Mouse (Mus musculus): ENCODE results near the gene Rap1gap2. TPM values are rescaled to one million over a fixed set of nuclear protein-coding genes. Genes with fewer than 3 reads are reported as not detected.
A peak's percentile ranks its signal among the peaks of the same experiment; 100 is the strongest.

Rap1gap2 gene
- polyA plus RNA-seq, 1 experiment from 2014 or later = 3.4 TPM

DNA sequence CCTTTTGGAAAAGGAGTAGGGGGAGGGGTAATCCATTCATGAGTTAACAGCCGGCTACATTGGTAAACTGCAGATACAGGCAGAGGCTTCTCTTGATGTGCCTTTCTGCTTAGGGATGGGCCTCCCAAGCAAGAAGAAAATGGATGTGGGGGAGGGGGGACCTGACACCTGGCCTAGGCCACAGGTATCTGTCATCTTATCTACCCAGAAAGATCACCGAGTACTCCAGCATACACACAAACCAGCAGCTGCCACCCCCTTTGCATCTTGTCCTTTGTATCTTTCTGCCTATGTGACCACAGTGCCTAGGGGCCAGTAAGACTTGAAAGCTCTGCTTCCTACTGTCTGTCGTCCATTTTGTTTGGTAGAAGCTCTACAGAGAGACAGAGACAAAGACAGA lies 79.0 kb downstream of the Rap1gap2 start:
- Histone ChIP-seq H3K27me3 (replicated peaks; ENCODE audit: control insufficient read depth, insufficient read depth, low read length) (no peaks in the 10 kb centered on the region), H3K9me3 (ENCODE audit: control insufficient read depth, low read length) (no peaks in the 10 kb centered on the region), H3K4me3 (ENCODE audit: low read depth, low read length) (no peak overlapping the region), H3K4me2 (ENCODE audit: low read depth, low read length) (no peak overlapping the region), H3K9ac (ENCODE audit: low read depth, low read length) (no peak overlapping the region), H3K4me1 (ENCODE audit: control insufficient read depth, insufficient read depth, low read length) (peaks cover 3% of the 10 kb centered on the region; the same call in 1 of the 2 replicates), H3K27ac (replicated peaks; ENCODE audit: low read depth, low read length) (no peak overlapping the region), H3K36me3 (ENCODE audit: control insufficient read depth, insufficient read depth, low read length) (no peaks in the 10 kb centered on the region)
- WGBS = 21% methylated on average over 3 of the region's 3 CpGs
- DNase-seq (ENCODE audit: low spot score) (no peak), ATAC-seq (ENCODE audit: low read depth) (no peak)

DNA sequence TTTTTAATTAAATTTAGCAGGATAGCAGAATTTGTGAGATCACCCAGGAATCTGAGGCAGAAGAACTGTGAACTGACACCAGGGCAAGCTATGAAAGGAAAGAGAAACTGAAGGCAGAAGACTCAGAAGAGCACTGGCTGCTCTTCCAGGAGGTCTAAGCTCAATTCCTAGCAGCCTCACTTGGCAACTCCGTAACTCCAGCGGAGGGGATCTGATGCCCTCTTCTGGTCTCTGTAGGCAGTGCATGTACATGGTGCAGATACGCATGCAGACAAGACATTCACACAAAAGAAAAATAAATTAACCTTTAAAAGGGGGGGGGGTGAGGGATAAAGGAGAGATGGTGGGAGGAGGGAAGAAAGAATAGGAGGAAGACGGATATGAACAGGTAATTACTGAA lies 80.9 kb downstream of the Rap1gap2 start:
- 64% methylated on average over 4 of the region's 4 CpGs for WGBS

DNA sequence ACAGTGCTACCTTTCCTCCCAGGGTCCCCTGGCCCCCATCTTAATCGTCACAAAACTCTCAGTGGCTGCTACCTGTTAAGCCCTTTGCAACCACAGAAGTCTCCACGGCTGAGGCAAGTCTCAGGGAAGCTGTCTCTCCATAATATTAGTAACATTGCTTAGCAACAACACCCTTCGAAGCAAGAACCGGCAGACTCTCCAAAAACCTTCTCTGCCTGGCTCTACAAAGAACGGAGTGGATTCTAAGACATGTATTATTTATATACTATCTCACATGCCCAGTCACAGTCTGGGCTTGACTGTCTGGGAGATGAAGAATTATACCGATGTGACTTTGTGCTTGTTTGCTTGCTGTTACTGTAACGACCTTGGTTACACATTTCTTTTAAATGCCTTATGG lies 83.2 kb downstream of the Rap1gap2 start:
- Histone ChIP-seq H3K27me3 (replicated peaks; ENCODE audit: control insufficient read depth, insufficient read depth, low read length) (peaks cover 23% of the 10 kb centered on the region), H3K4me2 (ENCODE audit: low read depth, low read length) (peak overlapping the region; percentile 52; the same call in 1 of the 2 replicates), H3K9me3 (ENCODE audit: control insufficient read depth, low read length) (no peaks in the 10 kb centered on the region), H3K27ac (replicated peaks; ENCODE audit: low read depth, low read length) (peak overlapping the region; percentile 71; the same call in 1 of the 2 replicates), H3K36me3 (ENCODE audit: control insufficient read depth, insufficient read depth, low read length) (no peaks in the 10 kb centered on the region), H3K4me3 (ENCODE audit: low read depth, low read length) (no peak overlapping the region), H3K9ac (ENCODE audit: low read depth, low read length) (no peak overlapping the region), H3K4me1 (ENCODE audit: control insufficient read depth, insufficient read depth, low read length) (peaks cover 7% of the 10 kb centered on the region; the same call in 1 of the 2 replicates)
- ATAC-seq (ENCODE audit: low read depth) = no peak
- no peak for DNase-seq (ENCODE audit: low spot score)
- WGBS = 58% methylated on average over 7 of the region's 7 CpGs

More for the DNA sequence above, 80.9 kb downstream of the Rap1gap2 start:
- Histone ChIP-seq H3K36me3 (ENCODE audit: control insufficient read depth, insufficient read depth, low read length) (no peaks in the 10 kb centered on the region), H3K4me1 (ENCODE audit: control insufficient read depth, insufficient read depth, low read length) (peaks cover 7% of the 10 kb centered on the region; the same call in 1 of the 2 replicates), H3K4me2 (ENCODE audit: low read depth, low read length) (no peak overlapping the region), H3K4me3 (ENCODE audit: low read depth, low read length) (no peak overlapping the region), H3K27ac (replicated peaks; ENCODE audit: low read depth, low read length) (no peak overlapping the region), H3K9ac (ENCODE audit: low read depth, low read length) (no peak overlapping the region), H3K27me3 (replicated peaks; ENCODE audit: control insufficient read depth, insufficient read depth, low read length) (peaks cover 3% of the 10 kb centered on the region; the same call in 1 of the 2 replicates), H3K9me3 (ENCODE audit: control insufficient read depth, low read length) (no peaks in the 10 kb centered on the region)
- DNase-seq (ENCODE audit: low spot score) (no peak), ATAC-seq (ENCODE audit: low read depth) (no peak)

DNA sequence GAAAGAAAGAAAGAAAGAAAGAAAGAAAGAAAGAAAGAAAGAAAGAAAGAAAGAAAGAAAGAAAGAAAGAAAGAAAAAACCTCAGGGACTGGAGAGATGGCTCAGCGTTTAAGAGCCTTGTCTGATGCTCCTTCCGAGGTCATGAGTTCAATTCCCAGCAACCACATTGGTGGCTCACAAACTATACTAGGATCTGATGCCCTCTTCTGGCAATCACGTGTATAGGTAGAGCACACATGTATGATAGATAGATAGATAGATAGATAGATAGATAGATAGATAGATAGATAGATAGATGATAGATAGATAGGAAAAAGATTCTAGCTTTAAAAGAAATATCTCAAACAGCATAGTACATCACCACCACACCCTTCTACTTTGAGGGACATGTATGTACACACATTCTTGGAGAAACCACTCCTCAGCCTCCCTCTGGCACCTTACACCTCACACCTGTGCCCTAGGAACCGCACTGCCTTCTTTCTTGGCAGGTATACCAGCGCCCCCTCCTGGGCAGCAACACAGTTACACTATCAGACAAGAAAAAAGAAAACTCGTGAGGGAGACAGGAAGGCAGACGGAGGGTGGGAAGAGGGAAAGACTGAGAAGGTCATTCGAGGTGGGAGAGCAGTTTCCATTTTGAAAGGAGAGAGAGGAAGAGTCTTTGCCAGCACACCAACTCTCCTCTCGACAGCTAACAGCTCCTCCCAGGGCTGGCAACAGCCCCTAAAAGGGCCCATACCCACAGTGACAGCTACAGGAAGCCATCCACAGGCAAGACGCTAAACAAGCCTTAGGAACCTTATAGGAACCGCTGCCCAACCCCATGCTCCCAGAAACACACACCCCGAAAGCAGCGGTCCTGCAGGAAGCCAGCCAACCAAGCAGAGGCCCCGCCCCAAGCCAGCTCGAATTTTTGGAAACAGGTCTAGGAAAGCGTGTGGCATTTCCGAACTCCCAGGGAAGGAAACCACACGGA lies 84.2 kb downstream of the Rap1gap2 start:
- Histone ChIP-seq H3K4me2 (ENCODE audit: low read depth, low read length) (peak overlapping the region; percentile 52), H3K9ac (ENCODE audit: low read depth, low read length) (peak overlapping the region; percentile 34; the same call in 1 of the 2 replicates), H3K9me3 (ENCODE audit: control insufficient read depth, low read length) (no peaks in the 10 kb centered on the region), H3K4me1 (ENCODE audit: control insufficient read depth, insufficient read depth, low read length) (peaks cover 11% of the 10 kb centered on the region), H3K4me3 (ENCODE audit: low read depth, low read length) (peak overlapping the region; percentile 15; the same call in 1 of the 2 replicates), H3K36me3 (ENCODE audit: control insufficient read depth, insufficient read depth, low read length) (no peaks in the 10 kb centered on the region), H3K27ac (replicated peaks; ENCODE audit: low read depth, low read length) (peak overlapping the region; percentile 71; the same call in 1 of the 2 replicates), H3K27me3 (replicated peaks; ENCODE audit: control insufficient read depth, insufficient read depth, low read length) (peaks cover 29% of the 10 kb centered on the region)
- DNase-seq (ENCODE audit: low spot score) = peak; percentile 62
- 13% methylated on average over 17 of the region's 18 CpGs for WGBS
- ATAC-seq (ENCODE audit: low read depth) = 0 out of 2 replicates have a peak, but pooled peaks have one; percentile 21

DNA sequence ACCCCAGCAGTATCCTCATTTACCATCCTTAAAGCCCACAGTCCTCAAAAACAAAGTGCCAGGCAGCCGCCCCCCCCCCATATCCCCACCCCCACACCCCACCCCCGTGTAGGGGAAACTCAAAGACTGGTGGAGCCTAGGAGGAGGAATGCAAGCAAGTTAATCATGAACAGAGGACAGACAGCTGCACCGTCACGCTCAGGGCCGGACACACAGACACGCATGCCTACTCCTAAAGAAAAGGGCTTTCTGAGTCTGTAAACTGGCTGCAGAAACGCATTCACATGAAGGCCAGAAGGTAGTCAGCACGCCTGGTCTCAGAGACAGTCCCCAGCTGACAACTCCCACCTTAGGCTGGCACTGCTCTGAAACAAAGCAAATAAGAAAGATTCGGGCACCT lies 85.1 kb downstream of the Rap1gap2 start:
- peaks cover 12% of the 10 kb centered on the region for H3K4me1 ChIP-seq (ENCODE audit: control insufficient read depth, insufficient read depth, low read length)
- DNase-seq (ENCODE audit: low spot score) (no peak), ATAC-seq (ENCODE audit: low read depth) (no peak)
- H3K27ac ChIP-seq (replicated peaks; ENCODE audit: low read depth, low read length) = no peak overlapping the region
- H3K27me3 ChIP-seq (replicated peaks; ENCODE audit: control insufficient read depth, insufficient read depth, low read length) = peaks cover 31% of the 10 kb centered on the region
- H3K36me3 ChIP-seq (ENCODE audit: control insufficient read depth, insufficient read depth, low read length) = no peaks in the 10 kb centered on the region
- H3K4me3 ChIP-seq (ENCODE audit: low read depth, low read length) = no peak overlapping the region
- H3K9me3 ChIP-seq (ENCODE audit: control insufficient read depth, low read length) = no peaks in the 10 kb centered on the region
- H3K4me2 ChIP-seq (ENCODE audit: low read depth, low read length) = no peak overlapping the region
- 52% methylated on average over 9 of the region's 9 CpGs for WGBS
- H3K9ac ChIP-seq (ENCODE audit: low read depth, low read length) = no peak overlapping the region

DNA sequence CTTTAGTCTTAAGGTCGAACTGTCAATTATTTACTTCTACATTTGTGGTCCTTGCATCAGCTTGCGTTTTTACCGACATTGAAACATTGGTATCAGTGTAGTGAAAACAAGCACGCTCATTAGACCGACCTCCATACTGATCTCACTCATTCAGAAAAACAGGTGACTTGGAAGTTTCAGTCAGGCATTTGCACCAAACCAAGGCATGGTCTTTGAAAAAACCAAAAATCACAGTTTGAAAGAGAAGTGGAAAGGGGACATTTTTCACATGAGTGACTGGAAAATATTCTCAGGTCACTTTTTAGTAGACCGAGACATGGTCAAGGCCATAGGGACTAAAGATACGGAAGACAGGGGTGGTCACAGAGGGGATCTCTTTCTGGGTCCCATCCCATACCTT lies 85.5 kb downstream of the Rap1gap2 start:
- WGBS = 93% methylated on average over 7 of the region's 7 CpGs
- DNase-seq (ENCODE audit: low spot score) (no peak), ATAC-seq (ENCODE audit: low read depth) (no peak)
- Histone ChIP-seq H3K9ac (ENCODE audit: low read depth, low read length) (no peak overlapping the region), H3K9me3 (ENCODE audit: control insufficient read depth, low read length) (no peaks in the 10 kb centered on the region), H3K27ac (replicated peaks; ENCODE audit: low read depth, low read length) (no peak overlapping the region), H3K4me2 (ENCODE audit: low read depth, low read length) (no peak overlapping the region), H3K4me3 (ENCODE audit: low read depth, low read length) (no peak overlapping the region), H3K4me1 (ENCODE audit: control insufficient read depth, insufficient read depth, low read length) (peaks cover 12% of the 10 kb centered on the region), H3K27me3 (replicated peaks; ENCODE audit: control insufficient read depth, insufficient read depth, low read length) (peaks cover 31% of the 10 kb centered on the region), H3K36me3 (ENCODE audit: control insufficient read depth, insufficient read depth, low read length) (no peaks in the 10 kb centered on the region)

DNA sequence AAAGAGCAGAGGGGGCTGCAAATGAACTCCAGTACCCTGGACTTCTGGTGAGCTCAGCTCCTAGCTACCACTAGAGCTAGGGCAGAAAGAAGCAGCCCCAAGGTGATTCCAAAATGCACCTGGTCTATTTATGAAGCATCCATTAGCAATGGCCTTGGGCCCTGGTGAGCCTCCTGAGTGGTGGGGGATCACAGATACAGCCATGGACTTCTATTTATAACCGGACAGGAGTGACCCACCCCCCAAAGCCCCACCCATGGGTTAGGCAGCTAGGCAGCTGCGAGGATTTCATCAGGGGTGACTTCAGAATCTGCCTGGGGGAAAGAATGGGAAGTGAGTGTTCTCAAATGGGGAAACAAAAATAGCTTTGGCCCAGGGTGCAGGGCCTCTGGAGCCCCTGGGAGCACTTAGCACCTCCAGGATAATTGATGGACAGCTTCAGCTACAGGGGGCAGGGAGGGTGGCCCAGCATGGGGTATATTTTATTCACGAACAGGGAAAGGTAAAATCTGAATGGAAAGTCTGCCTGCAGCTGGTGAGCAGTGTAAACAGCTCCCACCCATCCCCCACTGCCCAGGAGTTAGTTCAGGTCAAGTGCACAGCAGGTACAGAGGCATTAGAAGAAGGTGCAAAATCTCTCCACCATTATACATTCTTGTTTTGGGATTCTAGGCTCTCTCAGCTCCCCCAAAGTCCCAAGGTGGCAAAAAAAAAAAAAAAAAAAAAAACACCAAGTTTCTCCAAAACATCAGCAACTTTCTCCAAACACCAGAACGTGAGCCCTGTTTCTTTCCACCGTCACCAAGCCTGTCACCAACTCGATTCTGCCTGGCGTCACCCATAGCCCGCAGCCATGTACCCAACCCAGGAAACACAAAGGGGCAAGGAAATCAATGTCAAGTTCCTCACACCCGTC lies 86.4 kb downstream of the Rap1gap2 start:
- WGBS = 53% methylated on average over 9 of the region's 9 CpGs
- Histone ChIP-seq H3K4me2 (ENCODE audit: low read depth, low read length) (0 out of 2 replicates have a peak overlapping the region, but pooled peaks have one; percentile 86), H3K9ac (ENCODE audit: low read depth, low read length) (no peak overlapping the region)

More for the DNA sequence above, 86.4 kb downstream of the Rap1gap2 start:
- peaks cover 37% of the 10 kb centered on the region for H3K27me3 ChIP-seq (replicated peaks; ENCODE audit: control insufficient read depth, insufficient read depth, low read length)
- H3K9me3 ChIP-seq (ENCODE audit: control insufficient read depth, low read length) = no peaks in the 10 kb centered on the region
- no peak overlapping the region for H3K4me3 ChIP-seq (ENCODE audit: low read depth, low read length)
- no peak overlapping the region for H3K27ac ChIP-seq (replicated peaks; ENCODE audit: low read depth, low read length)
- peaks cover 12% of the 10 kb centered on the region for H3K4me1 ChIP-seq (ENCODE audit: control insufficient read depth, insufficient read depth, low read length)
- no peaks in the 10 kb centered on the region for H3K36me3 ChIP-seq (ENCODE audit: control insufficient read depth, insufficient read depth, low read length)
- DNase-seq (ENCODE audit: low spot score) = no peak
- ATAC-seq (ENCODE audit: low read depth) = no peak
